Mouse (Mus musculus) small intestine, adult 2 months (tissue): Measurements from ENCODE around the gene 1700007K13Rik. TPM values are rescaled to one million over a fixed set of nuclear protein-coding genes. Genes with fewer than 3 reads are reported as not detected.

ENCODE experiments used
- H3K27ac ChIP-seq: fragments of 200-500 bp; 2 replicates; pipeline ENCODE4 v1.5.1; 2012; ENCODE audit warnings: low read depth, low read length, control low read depth, inconsistent platforms; ENCODE audit not compliant: insufficient read depth
- H3K27me3 ChIP-seq: fragments of 200-500 bp; 2 replicates; pipeline ENCODE4 v1.6.1; 2012; ENCODE audit warnings: mild to moderate bottlenecking, moderate library complexity, low read length, inconsistent platforms; ENCODE audit not compliant: control insufficient read depth, insufficient read depth
- H3K36me3 ChIP-seq: fragments of 200-500 bp; 2 replicates; pipeline ENCODE4 v1.6.1; 2012; ENCODE audit warnings: mild to moderate bottlenecking, low read length, control low read depth, inconsistent platforms; ENCODE audit not compliant: control insufficient read depth, insufficient read depth
- H3K4me1 ChIP-seq: fragments of 200-500 bp; 2 replicates; pipeline ENCODE4 v1.6.1; 2012; ENCODE audit warnings: low read length, inconsistent platforms, mixed read lengths; ENCODE audit not compliant: control insufficient read depth, insufficient read depth, insufficient read length
- H3K4me3 ChIP-seq: fragments of 200-500 bp; 2 replicates; pipeline ENCODE4 v1.5.1; 2012; ENCODE audit warnings: low read depth, mild to moderate bottlenecking, control low read depth, inconsistent platforms, low read length, moderate library complexity
- CTCF ChIP-seq: fragments of 200-500 bp; IDR thresholded peaks from 2 replicates; pipeline ENCODE4 v1.5.1; 2012; ENCODE audit warnings: low read depth, mild to moderate bottlenecking, control low read depth, inconsistent platforms, low read length, moderate library complexity, mixed read lengths; ENCODE audit not compliant: insufficient replicate concordance, insufficient read length; ENCODE audit errors: extremely low read depth
- POLR2A ChIP-seq: fragments of 200-500 bp; IDR thresholded peaks from 2 replicates; pipeline ENCODE4 v1.6.1; 2012; ENCODE audit warnings: low read depth, mild to moderate bottlenecking, control low read depth, inconsistent platforms, low read length, moderate library complexity
- WGBS: fragments of 180-500 bp; shearing (Covaris S2); methylation state at CpG from one replicate; pipeline ENCODE4 v1.1.7; 2018; 5-methylcytosine and 5-hydroxymethylcytosine counted together
- polyA plus RNA-seq: library from polyadenylated mRNA; depleted of rRNA; stranded (reverse); fragments of >200 nt; gene quantifications from 2 replicates; pipeline ENCODE4 v1.2.3, GENCODE M21; 2012

Gene 1700007K13Rik
- polyA plus RNA-seq, 1 experiment, result not detected

GRCm38 (mm10) chr2:28505795-28506194 lies 39.7 kb upstream of the 1700007K13Rik start, which contains the start of gene Gm10134:
Gm10134 (plus strand) TSS chr2:28506095.
- H3K4me3 ChIP-seq, result no peak within 1 kb of the TSS
- H3K36me3 ChIP-seq, result no peaks in the 10 kb centered on the region
- TF ChIP-seq POLR2A (no peak), CTCF (no peak)
- peaks cover 2% of the 10 kb centered on the region; the same call in 1 of the 2 replicates for H3K4me1 ChIP-seq
- no peaks in the 10 kb centered on the region for H3K27me3 ChIP-seq
- no peak within 1 kb of the TSS for H3K27ac ChIP-seq
- 83% methylated on average over 3 of the region's 3 CpGs for WGBS

GRCm38 (mm10) chr2:28504676-28505075 lies 38.5 kb upstream of the 1700007K13Rik start:
- Histone ChIP-seq H3K36me3 (no peaks in the 10 kb centered on the region), H3K27ac (no peak overlapping the region), H3K4me3 (no peak overlapping the region), H3K4me1 (no peaks in the 10 kb centered on the region; the same call in 1 of the 2 replicates), H3K27me3 (no peaks in the 10 kb centered on the region)
- TF ChIP-seq CTCF (no peak), POLR2A (no peak)
- 91% methylated on average over 13 of the region's 13 CpGs for WGBS

DNA sequence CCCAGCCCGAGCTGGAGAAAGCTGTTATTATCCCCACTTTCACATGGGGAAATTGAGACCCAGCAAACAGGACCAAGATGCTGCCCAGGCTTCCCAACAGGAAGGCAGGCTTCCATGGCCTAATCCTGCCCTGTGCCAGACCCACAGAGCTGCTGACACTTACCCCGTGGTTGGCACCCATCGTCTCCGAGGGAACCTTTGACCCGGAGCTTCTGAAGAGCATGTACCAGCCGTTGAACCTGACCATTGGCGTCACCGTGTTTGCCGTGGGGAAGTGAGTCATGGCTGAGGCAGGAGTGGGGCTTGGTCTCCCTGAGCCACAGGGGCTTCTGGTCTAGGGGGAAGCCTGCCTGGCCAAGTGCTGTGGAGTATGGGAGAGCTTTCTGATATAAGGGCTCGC lies 36.9 kb upstream of the 1700007K13Rik start:
- TF ChIP-seq CTCF, result no peak
- 63% methylated on average over 10 of the region's 10 CpGs for WGBS
- H3K27me3 ChIP-seq, result no peaks in the 10 kb centered on the region
- no peaks in the 10 kb centered on the region; the same call in 1 of the 2 replicates for H3K4me1 ChIP-seq
- H3K4me3 ChIP-seq, result no peak overlapping the region
- H3K36me3 ChIP-seq, result no peaks in the 10 kb centered on the region
- no peak overlapping the region for H3K27ac ChIP-seq

GRCm38 (mm10) chr2:28498431-28498830 lies 32.3 kb upstream of the 1700007K13Rik start:
- WGBS, result 80% methylated on average over 4 of the region's 4 CpGs
- no peak for TF ChIP-seq POLR2A
- TF ChIP-seq CTCF, result no peak
- H3K4me1 ChIP-seq, result peaks cover 13% of the 10 kb centered on the region
- no peaks in the 10 kb centered on the region for H3K36me3 ChIP-seq
- no peak overlapping the region for H3K4me3 ChIP-seq
- no peak overlapping the region for H3K27ac ChIP-seq
- no peaks in the 10 kb centered on the region for H3K27me3 ChIP-seq

- no peaks in the 10 kb centered on the region for H3K36me3 ChIP-seq
- H3K4me3 ChIP-seq, result peak overlapping the region; percentile 54; the same call in 1 of the 2 replicates
- no peak for TF ChIP-seq CTCF
- H3K27me3 ChIP-seq, result no peaks in the 10 kb centered on the region
- peaks cover 13% of the 10 kb centered on the region for H3K4me1 ChIP-seq
- no peak overlapping the region for H3K27ac ChIP-seq
- 80% methylated on average over 5 of the region's 5 CpGs for WGBS
Observed at GRCm38 (mm10) chr2:28497561-28497960, 31.4 kb upstream of the 1700007K13Rik start.

GRCm38 (mm10) chr2:28496671-28497070 lies 30.5 kb upstream of the 1700007K13Rik start, which contains the start of gene Gbgt1:
Gbgt1 (plus strand) TSS chr2:28496891.
- H3K4me3 ChIP-seq, result peak within 1 kb of the TSS; percentile 54

DNA sequence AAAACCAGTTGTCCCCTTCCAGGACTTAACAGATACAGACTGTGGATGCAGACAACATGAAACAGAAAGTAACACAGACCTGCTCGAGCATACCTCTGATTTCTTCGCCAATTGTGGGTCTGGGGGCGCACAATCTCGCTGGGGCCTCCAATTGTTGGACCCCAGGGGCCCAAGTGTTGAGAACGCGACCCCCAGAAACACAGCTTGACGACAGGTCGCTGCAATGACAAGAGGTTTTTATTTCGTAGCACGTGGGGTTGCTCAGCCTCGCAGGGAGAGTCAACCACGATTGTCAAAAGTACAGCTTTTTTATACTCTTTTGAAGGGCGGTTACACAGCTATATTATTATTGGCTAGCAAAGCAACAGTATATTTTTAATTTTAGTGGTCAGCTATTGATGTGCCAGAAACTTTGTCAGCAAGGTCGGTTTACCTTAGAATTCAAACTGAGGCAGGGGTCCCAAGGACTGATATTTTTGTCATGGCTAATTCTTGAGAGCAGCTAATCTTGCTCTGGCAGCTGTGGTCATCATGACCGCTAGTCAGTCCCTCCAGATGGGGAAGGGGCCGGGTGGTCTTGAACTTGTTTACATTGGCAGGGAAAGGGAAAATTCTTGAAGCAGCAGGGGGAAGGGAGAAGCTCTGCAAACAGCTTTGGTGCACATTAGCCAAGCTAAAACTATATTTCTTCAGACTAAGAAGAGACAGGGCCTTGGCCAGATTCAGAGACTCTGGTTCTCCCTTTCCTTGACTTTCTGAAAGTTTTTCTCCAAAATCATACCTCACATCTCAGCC lies 29.9 kb upstream of the 1700007K13Rik start:
- H3K27ac ChIP-seq, result no peak overlapping the region
- 84% methylated on average over 16 of the region's 16 CpGs for WGBS
- H3K36me3 ChIP-seq, result no peaks in the 10 kb centered on the region
- H3K27me3 ChIP-seq, result no peaks in the 10 kb centered on the region
- TF ChIP-seq POLR2A, result no peak
- no peak for TF ChIP-seq CTCF
- peak overlapping the region; percentile 26 for H3K4me3 ChIP-seq
- H3K4me1 ChIP-seq, result peaks cover 13% of the 10 kb centered on the region

More at GRCm38 (mm10) chr2:28496671-28497070, 30.5 kb upstream of the 1700007K13Rik start, which contains the start of gene Gbgt1:
- TF ChIP-seq CTCF (no peak), POLR2A (0 out of 2 replicates have a peak, but pooled peaks have one; percentile 31)
- Histone ChIP-seq H3K27ac (peak within 1 kb of the TSS; percentile 47), H3K27me3 (no peaks in the 10 kb centered on the region), H3K36me3 (no peaks in the 10 kb centered on the region), H3K4me1 (peaks cover 13% of the 10 kb centered on the region)
- WGBS, result 6% methylated on average over 5 of the region's 5 CpGs
